8 mouse cellular contexts compared by ENCODE assay signal in genomic region chr14:105733013-105733728, GRCm38 (mm10).
DNase-seq lines count a peak whose midpoint lies in the region; ATAC-seq and TF ChIP-seq lines count a peak whose summit lies in the region.

No protein-coding gene starts in this region.

- no peaks in the 10 kb centered on the region for H3K36me3 ChIP-seq in forebrain, embryonic 11.5 days (ENCODE audit: control insufficient read depth, insufficient read depth, low read length)
- no peaks in the 10 kb centered on the region for H3K36me3 ChIP-seq in lung, postnatal 0 days (ENCODE audit: insufficient read depth, low read length)

- peak; percentile 57 for ATAC-seq in forebrain, embryonic 11.5 days (replicated peaks; ENCODE audit: low FRiP score)
- ATAC-seq in hematopoietic stem cell, adult 5-6 weeks (replicated peaks in 1 of 2; ENCODE audit: insufficient read depth in 1 of 2, low FRiP score in 2 of 2, low TSS enrichment in 1 of 2, low read depth in 1 of 2, poor library complexity in 2 of 2, severe bottlenecking in 2 of 2): peak; percentile 57
- ATAC-seq in lung, postnatal 0 days: peak; percentile 54

- peak overlapping the region; percentile 39; the same call in 1 of the 2 replicates for H3K9ac ChIP-seq in forebrain, embryonic 11.5 days (ENCODE audit: low read length)
- H3K9ac ChIP-seq in lung, postnatal 0 days (replicated peaks; ENCODE audit: low read depth): 0 out of 2 replicates have a peak overlapping the region, but pooled peaks have one; percentile 17

- no peak for TF ChIP-seq CTCF in lung, postnatal 0 days (IDR thresholded peaks at IDR 0.05)

- peak overlapping the region; percentile 77 for H3K27ac ChIP-seq in forebrain, embryonic 11.5 days (ENCODE audit: low read depth, low read length)
- H3K27ac ChIP-seq in lung, postnatal 0 days (ENCODE audit: low read length): peak overlapping the region; percentile 89

- TF ChIP-seq EP300 in lung, postnatal 0 days (IDR thresholded peaks at IDR 0.05): peak; percentile 8; the same call in 1 of the 2 replicates

- peak overlapping the region; percentile 68 for H3K4me2 ChIP-seq in forebrain, embryonic 11.5 days (ENCODE audit: low read depth, low read length, severe bottlenecking)
- peak overlapping the region; percentile 60 for H3K4me2 ChIP-seq in lung, postnatal 0 days (replicated peaks; ENCODE audit: low read depth, low read length)

- peak overlapping the region; percentile 31 for H3K4me3 ChIP-seq in forebrain, embryonic 11.5 days (ENCODE audit: low read depth, low read length)
- peak overlapping the region; percentile 38 for H3K4me3 ChIP-seq in lung, postnatal 0 days (ENCODE audit: low read depth, low read length)

- H3K4me1 ChIP-seq in forebrain, embryonic 11.5 days (replicated peaks; ENCODE audit: control insufficient read depth, insufficient read depth, low read length): peaks cover 10% of the 10 kb centered on the region; the same call in 1 of the 2 replicates
- H3K4me1 ChIP-seq in lung, postnatal 0 days (ENCODE audit: insufficient read depth, low read depth, low read length): no peaks in the 10 kb centered on the region

- 2% methylated on average over 12 of the region's 12 CpGs for WGBS in forebrain, embryonic 11.5 days
- 3% methylated on average over 12 of the region's 12 CpGs for WGBS in lung, postnatal 0 days

- peak; percentile 29 for DNase-seq in ES-CJ7 (ENCODE audit: low read depth, low spot score)
- DNase-seq in brain, adult 2 months (ENCODE audit: low read depth, low spot score): peak; percentile 89
- peak; percentile 68 for DNase-seq in forebrain, embryonic 11.5 days (ENCODE audit: low spot score)
- DNase-seq in layer of hippocampus, adult 9-11 months: peak; percentile 31
- peak; percentile 87 for DNase-seq in lung, postnatal 0 days (ENCODE audit: low spot score)
- DNase-seq in retina, embryonic 14.5 days (ENCODE audit: low spot score): peak; percentile 51
- no peak for DNase-seq in spleen, adult 12 weeks (ENCODE audit: low spot score)

- no peaks in the 10 kb centered on the region for H3K9me3 ChIP-seq in forebrain, embryonic 11.5 days (ENCODE audit: control insufficient read depth, low read length)
- H3K9me3 ChIP-seq in lung, postnatal 0 days (ENCODE audit: low read length): no peaks in the 10 kb centered on the region

- H3K27me3 ChIP-seq in forebrain, embryonic 11.5 days (ENCODE audit: control insufficient read depth, insufficient read depth, low read length): no peaks in the 10 kb centered on the region
- no peaks in the 10 kb centered on the region for H3K27me3 ChIP-seq in lung, postnatal 0 days (replicated peaks; ENCODE audit: insufficient read depth, low read length)
